Mouse (Mus musculus): Measurements from ENCODE around the gene Catsperd.

DNA sequence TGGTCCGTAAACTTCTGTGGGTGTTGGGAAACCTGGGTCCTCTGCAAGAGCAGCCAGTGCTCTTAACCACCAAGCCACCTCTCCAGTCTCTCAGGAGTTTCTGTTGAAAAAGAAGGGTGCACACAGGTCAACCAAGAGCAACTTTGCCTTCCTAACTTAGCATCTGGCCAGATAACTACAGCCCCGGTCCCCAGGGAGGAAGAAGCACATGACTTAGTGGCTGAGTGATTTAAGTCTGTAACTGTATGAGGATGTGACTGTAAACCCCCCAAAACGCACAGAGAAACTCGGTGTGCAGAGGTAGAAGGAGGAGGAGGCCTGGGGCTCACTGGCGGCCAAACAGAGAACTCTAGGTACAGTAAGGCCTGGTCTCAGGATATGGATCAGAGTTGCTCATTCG lies 6.1 kb downstream of the Catsperd start:
- no peak for TF ChIP-seq CTCF (IDR thresholded peaks at IDR 0.05; ENCODE audit: extremely low read depth, insufficient read depth, low read length)
- TF ChIP-seq POLR2A (IDR thresholded peaks at IDR 0.05; ENCODE audit: extremely low read depth, insufficient read depth, low read length) = no peak
